ENCODE assay signal across 18 mouse cellular contexts in the genomic region with DNA sequence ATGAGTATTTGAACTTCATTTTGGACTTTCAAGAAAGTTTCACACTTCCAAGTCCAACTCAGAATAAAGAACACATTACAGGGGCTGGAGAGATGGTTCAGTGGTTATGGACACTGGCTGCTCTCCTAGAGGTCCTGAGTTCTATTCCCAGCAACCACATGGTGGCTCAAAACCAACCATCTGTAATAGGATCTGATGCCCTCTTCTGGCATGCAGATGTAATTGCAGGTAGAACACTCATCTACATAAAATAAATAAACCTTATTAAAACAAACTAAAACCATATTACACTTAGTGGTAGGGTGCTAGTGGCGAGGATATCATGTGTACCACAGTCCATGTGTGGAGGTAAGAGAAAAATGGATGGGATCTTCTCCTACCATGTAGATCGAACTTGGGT. TPM values are rescaled to one million over a fixed set of nuclear protein-coding genes. Genes with fewer than 3 reads are reported as not detected.
DNase-seq lines count a peak whose midpoint lies in the region; TF ChIP-seq lines count a peak whose summit lies in the region.
"Had no signal": no experiment of that assay in that cellular context is flagged by ENCODE, and none has a peak within 500 bp of the region (broad histone marks: within the 10 kb centered on the region; RNA-seq: fewer than 3 reads in every experiment).

No protein-coding gene starts in this region.

- intact Hi-C loops in gastrocnemius, adult 2 months (cut with DNase I) = no loop called here
- intact Hi-C loops in left cerebral cortex, adult 2 months (cut with DNase I) = no loop called here
- intact Hi-C loops in left cerebral cortex, postnatal 14 days (cut with DNase I) = no loop called here

- H3K4me3 ChIP-seq in gastrocnemius, adult 2 months = no peak overlapping the region
- H3K4me3 ChIP-seq in left cerebral cortex, adult 2 months = no peak overlapping the region
- H3K4me3 ChIP-seq: embryonic facial prominence, embryonic 13.5 days; hindbrain, embryonic 15.5 days; kidney, embryonic 15.5 days; limb, embryonic 12.5 days had no signal

- no peak for DNase-seq in gastrocnemius, adult 2 months
- DNase-seq in gastrocnemius, adult 8-10 months (ENCODE audit: low spot score in 2 of 2) = no peak
- no peak for DNase-seq in left cerebral cortex, adult 2 months (ENCODE audit: extremely low spot score in 1 of 2, low spot score in 2 of 2)
- DNase-seq in left cerebral cortex, postnatal 14 days (ENCODE audit: low spot score in 2 of 2) = no peak
- peak; percentile 24 for DNase-seq in 416B (ENCODE audit: low read depth)
- peak; percentile 51 for DNase-seq in R1 (ENCODE audit: low read depth, low spot score)
- DNase-seq in gastrocnemius, postnatal 10 days = no peak
- DNase-seq in kidney, adult 9 months = no peak
- DNase-seq: adrenal gland, postnatal 14 days; cerebellum, adult 8-10 months; gastrocnemius, postnatal 14 days; lung, adult 2 months; midbrain, embryonic 14.5 days; thymus, postnatal 36 days had no signal

- peak; percentile 45 for TF ChIP-seq CTCF in gastrocnemius, adult 2 months (IDR thresholded peaks at IDR 0.05)
- peak; percentile 38 for TF ChIP-seq CTCF in left cerebral cortex, adult 2 months (IDR thresholded peaks at IDR 0.05)

- H3K27ac ChIP-seq in gastrocnemius, adult 2 months = no peak overlapping the region
- H3K27ac ChIP-seq in left cerebral cortex, adult 2 months = no peak overlapping the region
- H3K27ac ChIP-seq: embryonic facial prominence, embryonic 13.5 days; hindbrain, embryonic 15.5 days; kidney, embryonic 15.5 days; limb, embryonic 12.5 days had no signal

RNA-seq across cellular contexts. Expression of a gene that starts 23.7 kb away (rescaled TPM):
- 100 to 1,000 TPM; 115 to 122 TPM for total RNA-seq in gastrocnemius, adult 2 months (2021)
- 100 to 1,000 TPM; 137 to 160 (median 145) TPM for total RNA-seq in gastrocnemius, adult 8-10 months (2022)
- total RNA-seq in left cerebral cortex, adult 2 months (2021) = 10 to 100 TPM; 56.2 to 58.2 TPM
- 10 to 100 TPM; 43.5 to 44.8 TPM for total RNA-seq in left cerebral cortex, postnatal 14 days (2021)
- 10 to 100 TPM; 73.2 to 73.7 TPM for total RNA-seq in gastrocnemius, postnatal 10 days (2021)

RNA-seq across cellular contexts. Expression of a gene that starts 43.4 kb away (rescaled TPM):
- total RNA-seq in gastrocnemius, adult 2 months (2021) = under 1 TPM in 1 of 2 experiments, not detected in 1; 0.06 TPM
- under 1 TPM in 2 of 4 experiments, not detected in 2; 0.05 TPM for total RNA-seq in gastrocnemius, adult 8-10 months (2022)
- total RNA-seq in left cerebral cortex, adult 2 months (2021) = under 1 TPM; 0.11 to 0.19 TPM
- under 1 TPM in 1 of 2 experiments, not detected in 1; 0.04 TPM for total RNA-seq in left cerebral cortex, postnatal 14 days (2021)
- total RNA-seq in gastrocnemius, postnatal 10 days (2021) = under 1 TPM; 0.05 to 0.16 TPM

RNA-seq across cellular contexts. Expression of a gene that starts 58.1 kb away (rescaled TPM):
- 10 to 100 TPM; 26.4 to 26.6 TPM for total RNA-seq in gastrocnemius, adult 2 months (2021)
- total RNA-seq in gastrocnemius, adult 8-10 months (2022) = 10 to 100 TPM; 21.6 to 24.9 (median 22.7) TPM
- 10 to 100 TPM; 71.7 to 73.3 TPM for total RNA-seq in left cerebral cortex, adult 2 months (2021)
- total RNA-seq in left cerebral cortex, postnatal 14 days (2021) = 10 to 100 TPM; 73.1 to 78.4 TPM
- total RNA-seq in gastrocnemius, postnatal 10 days (2021) = 10 to 100 TPM; 32.6 to 34.0 TPM

Comparison
In these comparisons a context has a peak if more than half of its experiments do, and no peak if none do; other contexts are left out.
1. DNase-seq: peak in 416B (single experiment) and R1 (single experiment); none in gastrocnemius, adult 2 months (single experiment), gastrocnemius, adult 8-10 months (0 of 2), left cerebral cortex, adult 2 months (0 of 2), left cerebral cortex, postnatal 14 days (0 of 2), gastrocnemius, postnatal 10 days (single experiment) and kidney, adult 9 months (single experiment).